Comparison of ENCODE assay signal across 23 mouse cellular contexts in the genomic region with DNA sequence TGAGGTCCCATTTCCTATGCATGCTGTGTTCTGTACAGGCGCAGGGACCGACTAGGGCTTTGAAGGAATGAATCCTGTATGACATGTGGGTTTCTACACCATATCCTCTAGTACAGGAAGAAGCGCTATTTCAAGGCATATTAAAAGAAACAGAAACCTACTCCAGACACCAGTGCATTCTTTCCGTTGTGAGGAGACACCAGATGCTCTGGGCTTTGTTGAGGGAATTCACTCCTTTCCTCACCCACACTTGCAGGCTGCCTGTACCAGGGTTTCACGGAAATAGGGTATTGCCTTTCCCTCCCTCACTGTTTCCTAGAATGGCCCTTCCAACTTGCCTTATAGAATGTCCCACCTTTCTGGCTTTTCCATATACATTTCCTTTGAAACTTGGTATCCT.
"Had no signal": no experiment of that assay in that cellular context is flagged by ENCODE, and none has a peak within 500 bp of the region (broad histone marks: within the 10 kb centered on the region; RNA-seq: fewer than 3 reads in every experiment).

No protein-coding gene starts in this region.

- H3K27ac ChIP-seq: layer of hippocampus, adult 2 months; left cerebral cortex, adult 2 months; limb, embryonic 12.5 days; limb, embryonic 15.5 days; liver, embryonic 14.5 days; macrophage; midbrain, embryonic 12.5 days; midbrain, embryonic 15.5 days; neural tube, embryonic 12.5 days; neural tube, embryonic 15.5 days; stomach, embryonic 15.5 days had no signal

- DNase-seq: kidney, adult 2 months; kidney, postnatal 14 days; kidney, postnatal 4 days; left cerebral cortex, postnatal 4 days; liver, postnatal 0 days; lung, embryonic 14.5 days; spleen, adult 18-20 months; thymus, adult 18-20 months; thymus, postnatal 36 days had no signal

- H3K4me3 ChIP-seq: layer of hippocampus, adult 2 months; left cerebral cortex, adult 2 months; limb, embryonic 12.5 days; limb, embryonic 15.5 days; midbrain, embryonic 12.5 days; midbrain, embryonic 15.5 days; neural tube, embryonic 12.5 days; neural tube, embryonic 15.5 days; stomach, embryonic 15.5 days had no signal

- H3K36me3 ChIP-seq: limb, embryonic 12.5 days; limb, embryonic 15.5 days; midbrain, embryonic 12.5 days; midbrain, embryonic 15.5 days; neural tube, embryonic 12.5 days; neural tube, embryonic 15.5 days; stomach, embryonic 15.5 days had no signal

- ATAC-seq: intestine, embryonic 16.5 days; liver, postnatal 0 days; lung, postnatal 0 days; midbrain, embryonic 15.5 days had no signal

- H3K4me1 ChIP-seq: limb, embryonic 12.5 days; midbrain, embryonic 15.5 days; stomach, embryonic 15.5 days had no signal

- H3K9ac ChIP-seq: limb, embryonic 12.5 days; limb, embryonic 15.5 days; liver, embryonic 14.5 days; liver, postnatal 0 days; lung, embryonic 14.5 days; midbrain, embryonic 12.5 days; midbrain, embryonic 15.5 days; neural tube, embryonic 12.5 days; neural tube, embryonic 15.5 days; stomach, embryonic 15.5 days had no signal

- H3K9me3 ChIP-seq: limb, embryonic 12.5 days; limb, embryonic 15.5 days; midbrain, embryonic 12.5 days; midbrain, embryonic 15.5 days; neural tube, embryonic 12.5 days; neural tube, embryonic 15.5 days; stomach, embryonic 15.5 days had no signal

- H3K27me3 ChIP-seq: limb, embryonic 15.5 days; midbrain, embryonic 12.5 days; midbrain, embryonic 15.5 days; neural tube, embryonic 12.5 days; neural tube, embryonic 15.5 days; stomach, embryonic 15.5 days had no signal

- H3K4me2 ChIP-seq: limb, embryonic 12.5 days; limb, embryonic 15.5 days; liver, embryonic 11.5 days; lung, embryonic 14.5 days; midbrain, embryonic 12.5 days; midbrain, embryonic 15.5 days; neural tube, embryonic 12.5 days; neural tube, embryonic 15.5 days; stomach, embryonic 15.5 days had no signal
